Mouse (Mus musculus) limb, embryonic 14.5 days (tissue): ENCODE measurements around the gene Kcnk13. TPM values are rescaled to one million over a fixed set of nuclear protein-coding genes. Genes with fewer than 3 reads are reported as not detected.

Experiments
- ATAC-seq: fragments of 200-750 bp; cut with Nextera tagmentation; 2 replicates; pipeline ENCODE4 v1.8.0; 2017; ENCODE audit warnings: low read depth, moderate number of reproducible peaks, moderate TSS enrichment; ENCODE audit not compliant: low FRiP score
- DNase-seq: peaks from one replicate; pipeline ENCODE4 v3.0.0-alpha.2; 2015; ENCODE audit warnings: low spot score
- H3K27ac ChIP-seq: fragments of 300-500 bp; sonication (generic); replicated peaks from 2 replicates; pipeline ENCODE4 v1.5.1; 2014; ENCODE audit warnings: low read depth, mild to moderate bottlenecking, low read length, moderate library complexity, mixed read lengths
- H3K27me3 ChIP-seq: fragments of 300-500 bp; sonication (generic); 2 replicates; pipeline ENCODE4 v1.6.1; 2014; ENCODE audit warnings: low read length, mixed read lengths; ENCODE audit not compliant: control insufficient read depth, insufficient read depth
- H3K36me3 ChIP-seq: fragments of 300-500 bp; sonication (generic); 2 replicates; pipeline ENCODE4 v1.6.1; 2014; ENCODE audit warnings: mild to moderate bottlenecking, low read length, moderate library complexity, mixed read lengths; ENCODE audit not compliant: control insufficient read depth, insufficient read depth
- H3K4me1 ChIP-seq: fragments of 300-500 bp; sonication (generic); 2 replicates; pipeline ENCODE4 v1.6.1; 2014; ENCODE audit warnings: antibody characterized with exemption, low read length, mixed read lengths; ENCODE audit not compliant: control insufficient read depth, insufficient read depth
- H3K4me2 ChIP-seq: fragments of 300-500 bp; sonication (generic); replicated peaks from 2 replicates; pipeline ENCODE4 v1.6.1; 2014; ENCODE audit warnings: low read depth, mild to moderate bottlenecking, low read length, moderate library complexity; ENCODE audit not compliant: severe bottlenecking
- H3K4me3 ChIP-seq: fragments of 300-500 bp; sonication (generic); replicated peaks from 2 replicates; pipeline ENCODE4 v1.5.1; 2014; ENCODE audit warnings: low read length
- H3K9ac ChIP-seq: fragments of 300-500 bp; sonication (generic); 2 replicates; pipeline ENCODE4 v1.6.1; 2014; ENCODE audit warnings: mild to moderate bottlenecking, low read depth, low read length, moderate library complexity; ENCODE audit not compliant: severe bottlenecking
- H3K9me3 ChIP-seq: fragments of 300-500 bp; sonication (generic); 2 replicates; pipeline ENCODE4 v1.6.1; 2016; ENCODE audit warnings: low read length; ENCODE audit not compliant: control insufficient read depth
- POLR2A ChIP-seq: fragments of 200-500 bp; IDR thresholded peaks from 2 replicates; pipeline ENCODE4 v1.8.0; 2012; ENCODE audit warnings: inconsistent platforms, mild to moderate bottlenecking, moderate library complexity, borderline replicate concordance; ENCODE audit not compliant: insufficient read depth, insufficient read length; ENCODE audit errors: extremely low read depth
- WGBS: fragments of 180-500 bp; shearing (Covaris S2); extraction: QIAGEN DNeasy Blood & Tissue Kit; methylation state at CpG from one replicate; pipeline ENCODE4 v1.1.7; 2014; 5-methylcytosine and 5-hydroxymethylcytosine counted together
- polyA plus RNA-seq, 2 experiments: library from polyadenylated mRNA; depleted of rRNA in 1 of 2; stranded (reverse) in 1 of 2; unstranded in 1 of 2; fragments of >200 nt; fragmentation: Nextera tagmentation in 1 of 2; extraction: Ambion mirVana in 1 of 2; gene quantifications; 2 replicates each; pipeline versions ENCODE4 v1.2.1 to v1.2.3; 2012 to 2014

Gene Kcnk13
- polyA plus RNA-seq, 2 experiments = 1.7 to 2.4 TPM

DNA sequence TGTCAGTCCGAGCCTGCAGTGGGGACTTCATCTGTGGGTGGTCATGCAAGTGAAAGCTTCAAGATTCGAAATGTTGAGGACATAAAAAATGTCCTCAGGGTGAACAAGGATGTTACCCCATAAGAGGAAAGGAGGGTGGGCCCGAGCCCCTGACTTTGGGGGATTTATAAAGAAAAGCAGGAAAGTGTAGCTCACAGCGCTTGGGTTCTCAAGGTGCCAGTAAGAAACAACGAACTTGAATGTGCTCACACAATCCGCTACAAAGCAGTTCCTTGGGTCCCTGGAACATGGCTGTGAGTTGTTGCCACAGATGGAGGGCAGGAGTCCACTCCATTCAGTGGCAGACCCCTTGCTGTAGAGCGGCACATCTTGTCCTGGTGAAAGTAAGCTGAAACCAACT, 63.0 kb downstream of the Kcnk13 start:
- no peaks in the 10 kb centered on the region for H3K27me3 ChIP-seq
- no peak for DNase-seq
- 81% methylated on average over 7 of the region's 7 CpGs for WGBS
- no peak for ATAC-seq
- H3K4me2 ChIP-seq = no peak overlapping the region
- TF ChIP-seq POLR2A = no peak
- no peak overlapping the region for H3K27ac ChIP-seq
- H3K4me1 ChIP-seq = no peaks in the 10 kb centered on the region
- H3K9ac ChIP-seq = no peak overlapping the region
- no peak overlapping the region for H3K4me3 ChIP-seq
- H3K36me3 ChIP-seq = no peaks in the 10 kb centered on the region
- H3K9me3 ChIP-seq = no peaks in the 10 kb centered on the region

DNA sequence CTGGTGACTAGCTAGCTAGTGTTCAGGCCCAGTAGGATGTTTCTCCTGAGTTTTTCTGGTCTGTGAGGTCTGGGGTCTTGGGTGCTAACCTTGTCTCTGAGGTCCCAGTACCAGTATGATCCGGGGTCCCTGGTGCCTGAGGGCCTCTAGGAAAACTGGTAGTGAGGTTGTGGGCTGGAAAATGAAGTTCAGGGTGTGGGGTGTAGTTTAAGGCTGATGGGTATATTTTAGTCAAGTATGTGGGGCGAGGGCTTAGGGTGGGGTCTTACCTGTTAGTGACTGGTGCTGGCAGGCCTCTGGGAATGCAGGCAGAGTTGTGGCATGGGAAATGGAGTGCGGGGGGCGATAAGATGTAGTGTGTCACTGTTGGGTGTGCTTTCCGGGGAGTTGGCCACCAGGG, 67.4 kb downstream of the Kcnk13 start:
- Histone ChIP-seq H3K4me1 (no peaks in the 10 kb centered on the region), H3K4me2 (no peak overlapping the region), H3K27ac (no peak overlapping the region), H3K27me3 (no peaks in the 10 kb centered on the region), H3K9me3 (no peaks in the 10 kb centered on the region), H3K9ac (no peak overlapping the region), H3K36me3 (no peaks in the 10 kb centered on the region), H3K4me3 (no peak overlapping the region)
- 82% methylated on average over 5 of the region's 5 CpGs for WGBS
- no peak for DNase-seq
- no peak for ATAC-seq
- TF ChIP-seq POLR2A = no peak

DNA sequence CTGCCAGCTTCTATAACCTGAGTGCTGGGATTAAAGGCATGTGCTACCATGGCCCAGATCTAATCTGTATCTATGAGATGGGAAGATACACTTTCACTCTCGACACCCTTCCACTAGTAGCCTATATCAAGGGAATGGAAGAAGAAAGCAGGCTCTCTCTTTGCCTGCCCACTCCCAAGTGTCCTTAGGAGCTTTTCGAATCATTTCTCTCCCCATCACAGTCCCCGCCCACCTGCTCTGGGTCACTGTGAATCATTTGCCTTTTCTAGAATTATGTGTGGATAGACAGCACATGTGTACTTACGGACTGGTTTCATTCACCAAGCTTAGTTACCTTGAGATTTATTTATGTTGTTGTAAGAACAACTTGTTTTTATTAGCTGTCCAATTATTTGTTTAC, 68.2 kb downstream of the Kcnk13 start:
- DNase-seq = no peak
- no peaks in the 10 kb centered on the region for H3K27me3 ChIP-seq

DNA sequence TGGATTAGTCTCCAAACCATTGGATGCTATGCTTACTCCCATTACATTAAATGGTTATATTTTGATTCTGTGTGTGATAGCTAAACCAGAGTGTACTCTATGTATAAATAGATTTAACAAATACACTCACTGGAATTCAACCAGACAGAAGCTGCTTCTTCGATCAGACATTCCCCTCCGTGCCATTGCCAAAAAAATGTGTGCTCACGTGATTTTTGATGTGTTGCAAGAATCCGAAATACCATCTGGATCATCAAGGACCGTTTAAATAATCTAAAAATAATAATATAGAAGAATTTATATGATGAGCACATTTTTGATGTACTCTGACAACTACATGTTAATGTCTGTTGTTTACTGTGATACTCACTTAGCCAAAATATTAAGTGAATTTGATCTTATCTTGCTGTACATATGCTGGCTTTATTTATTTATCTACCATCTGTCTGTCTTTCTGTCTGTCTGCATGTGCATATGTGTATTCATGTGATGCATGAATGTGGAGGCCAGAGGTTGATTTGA, 74.5 kb downstream of the Kcnk13 start:
- ATAC-seq = no peak
- TF ChIP-seq POLR2A = no peak
- no peaks in the 10 kb centered on the region for H3K9me3 ChIP-seq
- no peak overlapping the region for H3K9ac ChIP-seq
- H3K27ac ChIP-seq = no peak overlapping the region
- no peak for DNase-seq
- H3K27me3 ChIP-seq = no peaks in the 10 kb centered on the region
- WGBS = 83% methylated on average over 5 of the region's 5 CpGs
- H3K36me3 ChIP-seq = no peaks in the 10 kb centered on the region
- no peaks in the 10 kb centered on the region for H3K4me1 ChIP-seq
- no peak overlapping the region for H3K4me3 ChIP-seq
- no peak overlapping the region for H3K4me2 ChIP-seq

More for the DNA sequence above, 68.2 kb downstream of the Kcnk13 start:
- 89% methylated on average over 4 of the region's 4 CpGs for WGBS
- H3K36me3 ChIP-seq = no peaks in the 10 kb centered on the region
- H3K9ac ChIP-seq = no peak overlapping the region
- H3K9me3 ChIP-seq = no peaks in the 10 kb centered on the region
- H3K27ac ChIP-seq = no peak overlapping the region
- no peaks in the 10 kb centered on the region for H3K4me1 ChIP-seq
- no peak for TF ChIP-seq POLR2A
- no peak overlapping the region for H3K4me2 ChIP-seq
- H3K4me3 ChIP-seq = no peak overlapping the region
- ATAC-seq = no peak

DNA sequence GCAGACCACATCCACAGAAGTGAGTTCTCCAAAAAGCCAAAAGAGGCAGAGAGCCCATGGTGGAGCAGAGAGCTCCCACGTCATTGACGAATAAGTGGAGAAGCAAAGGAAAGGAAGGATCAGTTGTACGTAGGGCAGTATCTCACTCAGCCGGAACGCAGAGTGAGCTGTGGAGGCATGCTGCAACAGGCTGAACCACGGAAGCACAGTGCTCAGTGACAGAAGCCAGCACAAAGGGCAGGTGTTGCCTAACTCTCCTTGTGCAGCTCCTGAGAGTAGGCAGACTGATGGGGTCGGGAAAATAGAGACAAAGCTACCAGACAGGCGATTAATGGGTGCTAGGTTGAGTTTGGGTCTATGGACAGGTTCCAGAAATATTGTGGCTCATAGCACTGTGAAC, 77.8 kb downstream of the Kcnk13 start:
- no peaks in the 10 kb centered on the region for H3K9me3 ChIP-seq
- TF ChIP-seq POLR2A = no peak
- ATAC-seq (no peak), DNase-seq (no peak)
- H3K4me1 ChIP-seq = no peaks in the 10 kb centered on the region
- no peak overlapping the region for H3K9ac ChIP-seq
- no peaks in the 10 kb centered on the region for H3K36me3 ChIP-seq
- WGBS = 78% methylated on average over 8 of the region's 8 CpGs
- H3K27ac ChIP-seq = no peak overlapping the region
- H3K27me3 ChIP-seq = no peaks in the 10 kb centered on the region
- no peak overlapping the region for H3K4me2 ChIP-seq
- H3K4me3 ChIP-seq = no peak overlapping the region

DNA sequence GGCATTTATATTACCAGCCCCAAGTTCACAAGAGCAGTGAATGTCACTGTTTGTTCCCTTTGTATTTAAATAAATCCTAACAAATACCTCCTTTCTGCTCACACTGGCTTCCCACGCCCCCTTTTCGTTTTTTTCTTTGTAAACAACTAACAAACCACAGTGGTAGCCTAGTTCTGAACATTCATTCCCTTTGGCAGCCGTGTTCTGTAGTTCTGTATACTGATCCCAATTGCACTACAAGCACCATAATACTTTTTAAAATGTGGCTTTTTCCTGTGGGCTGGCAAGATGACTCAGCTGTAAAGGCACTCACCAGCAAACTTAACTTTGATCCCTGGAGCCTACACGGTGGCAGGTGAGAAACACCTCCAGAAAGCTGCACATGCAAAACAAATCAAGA, 80.4 kb downstream of the Kcnk13 start:
- ATAC-seq (no peak), DNase-seq (no peak)
- H3K27me3 ChIP-seq = no peaks in the 10 kb centered on the region
- no peaks in the 10 kb centered on the region for H3K36me3 ChIP-seq
- H3K9me3 ChIP-seq = no peaks in the 10 kb centered on the region
- no peak for TF ChIP-seq POLR2A
- H3K9ac ChIP-seq = no peak overlapping the region
- no peak overlapping the region for H3K4me2 ChIP-seq
- no peaks in the 10 kb centered on the region for H3K4me1 ChIP-seq
- 66% methylated on average over 4 of the region's 4 CpGs for WGBS
- H3K27ac ChIP-seq = no peak overlapping the region
- H3K4me3 ChIP-seq = no peak overlapping the region
